Mouse (Mus musculus): ENCODE results near the gene Rps3.

Gene Rps3

GRCm38 (mm10) chr7:99436530-99436929, 47.0 kb downstream of the Rps3 start:
- DNase-seq, result no peak

- peak; percentile 48 for DNase-seq
These were observed 48.8 kb downstream of the Rps3 start for GRCm38 (mm10) chr7:99434672-99435250.

- DNase-seq, result no peak
These were observed 50.7 kb downstream of the Rps3 start for GRCm38 (mm10) chr7:99432863-99433262.

- DNase-seq, result peak; percentile 26
These were observed 51.3 kb downstream of the Rps3 start for GRCm38 (mm10) chr7:99432248-99432647.

- DNase-seq, result no peak
These were observed 53.3 kb downstream of the Rps3 start for GRCm38 (mm10) chr7:99430246-99430645.

GRCm38 (mm10) chr7:99429786-99430185, 53.8 kb downstream of the Rps3 start:
- DNase-seq, result peak; percentile 21

GRCm38 (mm10) chr7:99428836-99429235, 54.7 kb downstream of the Rps3 start:
- no peak for DNase-seq

GRCm38 (mm10) chr7:99427987-99428386, 55.6 kb downstream of the Rps3 start:
- no peak for DNase-seq
